Mouse (Mus musculus) small intestine, adult 2 months (tissue): ENCODE measurements at regions not wholly inside any gene's neighbourhood (a gene's known extent, or its start where the extent isn't known, plus 50 kb on each side); places are given as distances from the start of the nearest gene placed in this dataset.

Experiments
- H3K27ac ChIP-seq: fragments of 200-500 bp; 2 replicates; pipeline ENCODE4 v1.5.1; 2012; ENCODE audit warnings: low read depth, low read length, control low read depth, inconsistent platforms; ENCODE audit not compliant: insufficient read depth
- H3K27me3 ChIP-seq: fragments of 200-500 bp; 2 replicates; pipeline ENCODE4 v1.6.1; 2012; ENCODE audit warnings: mild to moderate bottlenecking, moderate library complexity, low read length, inconsistent platforms; ENCODE audit not compliant: control insufficient read depth, insufficient read depth
- H3K36me3 ChIP-seq: fragments of 200-500 bp; 2 replicates; pipeline ENCODE4 v1.6.1; 2012; ENCODE audit warnings: mild to moderate bottlenecking, low read length, control low read depth, inconsistent platforms; ENCODE audit not compliant: control insufficient read depth, insufficient read depth
- H3K4me1 ChIP-seq: fragments of 200-500 bp; 2 replicates; pipeline ENCODE4 v1.6.1; 2012; ENCODE audit warnings: low read length, inconsistent platforms, mixed read lengths; ENCODE audit not compliant: control insufficient read depth, insufficient read depth, insufficient read length
- H3K4me3 ChIP-seq: fragments of 200-500 bp; 2 replicates; pipeline ENCODE4 v1.5.1; 2012; ENCODE audit warnings: low read depth, mild to moderate bottlenecking, control low read depth, inconsistent platforms, low read length, moderate library complexity
- CTCF ChIP-seq: fragments of 200-500 bp; IDR thresholded peaks from 2 replicates; pipeline ENCODE4 v1.5.1; 2012; ENCODE audit warnings: low read depth, mild to moderate bottlenecking, control low read depth, inconsistent platforms, low read length, moderate library complexity, mixed read lengths; ENCODE audit not compliant: insufficient replicate concordance, insufficient read length; ENCODE audit errors: extremely low read depth
- POLR2A ChIP-seq: fragments of 200-500 bp; IDR thresholded peaks from 2 replicates; pipeline ENCODE4 v1.6.1; 2012; ENCODE audit warnings: low read depth, mild to moderate bottlenecking, control low read depth, inconsistent platforms, low read length, moderate library complexity
- WGBS: fragments of 180-500 bp; shearing (Covaris S2); methylation state at CpG from one replicate; pipeline ENCODE4 v1.1.7; 2018; 5-methylcytosine and 5-hydroxymethylcytosine counted together

DNA sequence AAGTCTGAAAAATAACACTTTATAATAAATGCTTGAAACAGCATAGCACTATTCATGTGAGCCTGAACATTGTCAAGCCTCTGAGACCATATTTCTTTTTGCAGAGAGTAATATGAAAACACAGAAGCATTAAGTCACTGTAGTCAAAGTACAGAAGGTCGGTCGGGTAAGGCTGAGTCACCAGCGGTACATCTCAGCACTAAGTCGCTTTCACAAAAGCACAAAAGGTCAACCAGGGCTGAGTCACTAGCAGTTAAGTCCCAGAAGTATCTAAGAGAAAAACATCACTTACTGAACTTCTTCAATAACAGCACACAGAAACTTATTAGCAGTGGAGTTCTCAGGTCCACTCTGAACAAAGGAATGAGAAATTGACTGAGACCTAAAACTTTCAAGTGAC, 154.7 kb upstream of the Col1a2 start:
- 67% methylated on average over 4 of the region's 4 CpGs for WGBS
- no peaks in the 10 kb centered on the region for H3K4me1 ChIP-seq
- no peak overlapping the region for H3K4me3 ChIP-seq
- H3K27ac ChIP-seq: no peak overlapping the region
- no peaks in the 10 kb centered on the region for H3K27me3 ChIP-seq
- H3K36me3 ChIP-seq: no peaks in the 10 kb centered on the region
- no peak for TF ChIP-seq CTCF
- TF ChIP-seq POLR2A: no peak

DNA sequence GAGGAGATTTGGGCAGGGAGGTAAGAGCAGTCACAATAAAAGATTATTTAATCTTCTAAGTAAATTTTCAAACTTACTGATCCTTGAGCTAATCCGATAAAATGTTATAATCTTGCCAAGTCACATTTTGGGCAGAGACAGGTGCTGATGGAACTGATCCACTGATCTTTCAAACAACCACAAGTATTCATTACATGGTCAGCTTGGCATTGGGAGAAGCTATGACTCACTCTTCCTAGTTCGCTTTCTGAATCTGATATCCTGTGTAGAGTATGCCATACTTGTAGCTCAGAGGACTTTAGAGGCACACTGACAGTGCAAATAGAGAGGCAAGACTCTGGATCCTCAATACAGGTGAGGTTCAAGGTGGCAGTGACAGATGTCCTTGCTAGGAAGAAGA, 142.4 kb upstream of the Col1a2 start:
- H3K36me3 ChIP-seq: no peaks in the 10 kb centered on the region
- no peaks in the 10 kb centered on the region for H3K27me3 ChIP-seq
- 89% methylated on average over 2 of the region's 2 CpGs for WGBS
- no peak for TF ChIP-seq POLR2A
- no peak for TF ChIP-seq CTCF
- no peak overlapping the region for H3K4me3 ChIP-seq
- H3K27ac ChIP-seq: no peak overlapping the region
- H3K4me1 ChIP-seq: no peaks in the 10 kb centered on the region

DNA sequence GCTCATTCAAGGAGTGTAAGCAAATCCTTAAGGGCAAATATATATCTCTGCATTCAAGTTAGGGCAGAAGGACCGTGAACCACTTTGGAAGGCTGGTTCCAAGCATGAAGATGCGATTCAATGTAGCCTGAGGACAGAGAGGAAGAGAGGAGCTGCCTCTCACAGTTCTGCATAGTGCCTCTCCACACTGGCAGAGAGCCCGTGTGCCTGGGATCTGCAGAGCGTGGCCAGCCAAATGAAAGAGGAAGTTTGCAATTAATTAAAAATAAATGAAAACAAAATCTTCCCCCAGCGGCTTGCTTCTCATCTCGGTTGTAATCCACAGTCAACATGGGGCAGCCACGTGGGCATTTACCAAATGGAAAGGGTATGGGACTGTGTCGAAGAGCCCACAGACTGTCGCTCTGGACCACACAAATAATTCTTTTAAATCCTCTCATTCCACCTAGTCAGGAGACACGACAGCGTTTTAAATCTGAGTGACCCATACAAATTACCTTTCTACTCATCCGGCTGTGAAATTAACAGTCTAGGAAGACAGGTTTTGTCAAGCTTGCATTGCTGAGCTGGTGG, 129.1 kb upstream of the Col1a2 start:
- TF ChIP-seq CTCF: no peak
- TF ChIP-seq POLR2A: no peak
- Histone ChIP-seq H3K36me3 (no peaks in the 10 kb centered on the region), H3K27ac (no peak overlapping the region), H3K27me3 (no peaks in the 10 kb centered on the region), H3K4me1 (no peaks in the 10 kb centered on the region), H3K4me3 (no peak overlapping the region)
- 78% methylated on average over 12 of the region's 12 CpGs for WGBS

DNA sequence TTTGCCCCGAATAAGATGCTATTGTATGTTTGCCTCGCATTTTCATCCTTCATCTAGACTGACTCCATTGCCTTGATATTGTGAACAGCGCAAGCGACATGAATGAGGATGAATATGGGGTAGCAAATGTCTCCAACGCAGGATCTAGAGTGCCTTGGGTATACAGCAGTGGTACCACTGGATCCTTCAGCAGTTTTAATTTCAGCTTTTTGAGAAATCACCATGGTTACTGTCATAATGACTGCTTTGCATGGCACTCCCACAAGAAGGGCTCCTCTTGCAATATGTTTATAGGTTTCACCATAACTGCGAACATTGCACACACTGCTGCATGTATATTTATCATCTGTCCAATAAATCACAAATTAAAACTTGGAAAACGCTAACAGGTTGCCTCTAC, 107.8 kb upstream of the Col1a2 start:
- Histone ChIP-seq H3K27me3 (no peaks in the 10 kb centered on the region), H3K27ac (no peak overlapping the region), H3K4me3 (no peak overlapping the region), H3K36me3 (no peaks in the 10 kb centered on the region), H3K4me1 (no peaks in the 10 kb centered on the region)
- WGBS: 85% methylated on average over 7 of the region's 7 CpGs
- TF ChIP-seq POLR2A (no peak), CTCF (no peak)

DNA sequence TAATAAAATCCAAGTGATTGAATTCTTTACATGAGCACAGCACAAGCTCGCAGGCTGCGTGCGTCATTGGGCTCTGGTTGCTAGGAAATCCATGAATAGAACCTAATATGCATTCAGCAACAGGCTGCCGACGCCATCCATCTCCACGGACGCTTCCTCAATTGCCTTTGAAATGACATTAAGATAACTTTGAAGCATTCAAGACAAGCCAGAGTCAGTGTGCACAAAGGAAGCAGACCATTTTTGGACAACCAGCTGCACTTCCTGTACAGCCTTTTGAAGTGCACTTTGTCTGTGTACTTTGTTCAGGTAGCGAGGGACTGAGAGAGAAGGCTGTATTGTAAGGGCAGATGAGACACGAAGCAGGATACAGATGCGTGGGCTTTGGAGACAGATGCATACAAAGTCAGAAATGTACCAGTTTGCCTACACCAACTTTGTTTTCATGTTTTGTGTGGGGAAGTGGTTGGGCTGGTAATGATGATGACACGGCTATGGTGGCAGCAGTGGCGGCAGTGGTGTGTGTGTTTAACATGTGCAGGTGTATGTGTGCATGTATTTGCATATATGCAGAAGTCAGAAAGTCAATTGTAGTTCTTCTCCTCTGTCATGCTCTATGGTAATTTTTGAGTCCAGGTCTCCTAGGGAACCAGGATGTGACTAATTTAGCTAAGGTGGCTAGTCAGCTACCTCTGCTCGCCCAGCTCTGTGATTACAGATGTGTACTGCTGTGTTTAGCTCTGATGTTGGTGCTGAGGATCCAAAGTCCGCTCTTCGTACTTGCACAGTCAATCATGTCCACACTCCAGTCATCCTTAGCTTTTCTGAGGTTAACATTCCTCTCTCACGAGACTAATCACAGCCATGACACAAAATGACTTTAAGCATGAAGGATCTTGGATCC, 106.7 kb upstream of the Col1a2 start:
- no peak for TF ChIP-seq POLR2A
- no peak for TF ChIP-seq CTCF
- Histone ChIP-seq H3K27ac (no peak overlapping the region), H3K36me3 (no peaks in the 10 kb centered on the region), H3K4me3 (no peak overlapping the region), H3K4me1 (no peaks in the 10 kb centered on the region), H3K27me3 (no peaks in the 10 kb centered on the region)
- WGBS: 64% methylated on average over 16 of the region's 16 CpGs

DNA sequence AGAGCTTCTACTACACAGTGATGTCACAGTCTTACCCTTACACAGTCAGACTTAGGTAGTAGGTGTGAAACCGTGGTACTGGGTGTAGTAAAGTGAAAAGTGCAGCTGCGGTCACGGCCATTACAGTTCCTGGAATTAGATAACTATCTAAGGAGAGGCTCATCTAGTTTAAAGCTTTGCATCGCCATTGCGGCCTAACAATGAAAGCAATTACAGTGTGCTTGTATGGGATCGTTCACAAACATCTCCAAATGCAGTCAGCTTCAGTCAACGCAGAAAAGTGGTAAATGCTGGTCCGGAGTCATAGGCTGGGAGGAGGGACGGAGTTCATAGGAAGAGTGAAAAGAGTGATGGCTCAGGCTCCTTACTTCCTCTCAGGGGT, 106.0 kb upstream of the Col1a2 start:
- no peak overlapping the region for H3K4me3 ChIP-seq
- no peaks in the 10 kb centered on the region for H3K36me3 ChIP-seq
- 80% methylated on average over 9 of the region's 9 CpGs for WGBS
- no peak for TF ChIP-seq POLR2A
- TF ChIP-seq CTCF: no peak
- no peak overlapping the region for H3K27ac ChIP-seq
- no peaks in the 10 kb centered on the region for H3K4me1 ChIP-seq
- H3K27me3 ChIP-seq: no peaks in the 10 kb centered on the region

DNA sequence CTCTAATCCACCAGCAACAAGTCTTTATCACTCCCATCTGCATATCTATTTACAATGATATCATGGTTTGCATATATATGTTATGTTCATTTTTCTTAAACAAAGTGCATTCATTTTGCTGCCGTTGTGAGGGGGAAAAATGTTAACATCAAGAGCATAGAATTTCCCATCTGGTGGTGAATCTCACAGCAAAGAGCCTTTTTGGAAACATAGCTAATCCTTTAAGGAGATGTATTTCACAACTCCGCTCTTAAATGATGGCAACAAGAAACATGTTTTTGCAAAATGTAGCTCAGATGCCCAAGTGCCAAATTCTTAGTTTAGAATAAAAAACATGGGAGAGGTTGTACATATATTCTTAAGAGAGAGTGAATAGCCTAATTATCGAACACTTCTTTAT, 99.3 kb upstream of the Col1a2 start:
- Histone ChIP-seq H3K27ac (no peak overlapping the region), H3K27me3 (no peaks in the 10 kb centered on the region), H3K4me3 (no peak overlapping the region), H3K36me3 (no peaks in the 10 kb centered on the region), H3K4me1 (no peaks in the 10 kb centered on the region)
- TF ChIP-seq CTCF: no peak
- no peak for TF ChIP-seq POLR2A
- 83% methylated on average over 3 of the region's 3 CpGs for WGBS
